Mouse (Mus musculus): ENCODE data around the gene Mllt10. TPM values are rescaled to one million over a fixed set of nuclear protein-coding genes. Genes with fewer than 3 reads are reported as not detected.

Mllt10 gene
- polyA plus RNA-seq, 1 experiment = 12.5 TPM

DNA sequence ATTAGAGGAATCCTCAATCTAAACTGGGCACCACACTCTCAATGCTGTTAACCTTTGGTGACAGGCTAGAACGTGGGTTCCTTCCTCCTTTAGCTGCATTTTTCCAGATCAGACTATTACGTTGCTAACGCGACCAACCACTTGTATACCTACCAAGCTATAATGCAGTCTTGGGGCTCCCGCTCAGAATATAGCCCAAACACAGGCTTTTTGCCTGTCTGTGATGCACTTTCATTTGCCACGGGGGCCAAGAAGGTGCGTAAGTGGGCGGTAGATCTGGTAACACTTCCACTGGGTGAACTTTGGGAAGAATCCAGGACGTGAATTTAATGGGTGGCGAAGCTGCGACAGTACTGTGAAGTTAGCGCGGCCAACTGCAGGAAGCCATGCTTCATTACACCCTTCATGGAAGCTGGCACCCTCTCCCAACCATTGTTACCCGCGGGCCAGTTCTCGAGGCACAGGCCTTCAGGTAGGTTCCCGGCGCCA lies 8.8 kb downstream of the Mllt10 start:
- Histone ChIP-seq H3K4me2 (ENCODE audit: low read depth) (peak overlapping the region; percentile 70), H3K36me3 (ENCODE audit: control insufficient read depth, insufficient read depth) (peaks cover 6% of the 10 kb centered on the region), H3K79me2 (ENCODE audit: control insufficient read depth, insufficient read depth) (peaks cover 36% of the 10 kb centered on the region), H3ac (ENCODE audit: control insufficient read depth, insufficient read length) (peak overlapping the region; percentile 69), H3K27me3 (ENCODE audit: control insufficient read depth, insufficient read depth, insufficient read length) (no peaks in the 10 kb centered on the region), H3K4me3 (peak overlapping the region; percentile 76)
- TF ChIP-seq CEBPB (IDR thresholded peaks at IDR 0.05; ENCODE audit: insufficient read depth, poor library complexity, severe bottlenecking) = no peak
- TF ChIP-seq POLR2AphosphoS2 (IDR thresholded peaks at IDR 0.05; ENCODE audit: insufficient read length, low read depth) = no peak
- no peak for TF ChIP-seq SRF (IDR thresholded peaks at IDR 0.05; ENCODE audit: control insufficient read depth, insufficient read length, low read depth)
- TF ChIP-seq REST (IDR thresholded peaks at IDR 0.05; ENCODE audit: insufficient read depth, insufficient read length) = no peak
- TF ChIP-seq USF1 (IDR thresholded peaks at IDR 0.05; ENCODE audit: low read depth) = no peak
- no peak for TF ChIP-seq MYOD1 (IDR thresholded peaks at IDR 0.05; ENCODE audit: control insufficient read depth in 1 of 3, insufficient read length in 2 of 3, low read depth in 2 of 3)
- TF ChIP-seq TCF3 (IDR thresholded peaks at IDR 0.05; ENCODE audit: insufficient read length, low read depth) = no peak
- no peak for TF ChIP-seq E2F4 (IDR thresholded peaks at IDR 0.05; ENCODE audit: insufficient read depth)
- TF ChIP-seq MYOG (IDR thresholded peaks at IDR 0.05; ENCODE audit: control insufficient read depth in 1 of 3, insufficient read depth in 1 of 3, insufficient read length in 2 of 3, low read depth in 2 of 3) = no peak
- TF ChIP-seq TCF12 (IDR thresholded peaks at IDR 0.05; ENCODE audit: insufficient read depth, poor library complexity, severe bottlenecking) = no peak
- TF ChIP-seq MAX (IDR thresholded peaks at IDR 0.05; ENCODE audit: low read depth) = no peak
- no peak for TF ChIP-seq POLR2A (IDR thresholded peaks at IDR 0.05; ENCODE audit: insufficient read length, low read depth)

GRCm38 (mm10) chr2:18064356-18064858 lies 9.4 kb downstream of the Mllt10 start:
- Histone ChIP-seq H3ac (ENCODE audit: control insufficient read depth, insufficient read length) (peak overlapping the region; percentile 69), H3K4me3 (peak overlapping the region; percentile 76), H3K27me3 (ENCODE audit: control insufficient read depth, insufficient read depth, insufficient read length) (no peaks in the 10 kb centered on the region), H3K79me2 (ENCODE audit: control insufficient read depth, insufficient read depth) (peaks cover 42% of the 10 kb centered on the region), H3K4me2 (ENCODE audit: low read depth) (peak overlapping the region; percentile 70), H3K36me3 (ENCODE audit: control insufficient read depth, insufficient read depth) (peaks cover 6% of the 10 kb centered on the region)
- TF ChIP-seq TCF12 (IDR thresholded peaks at IDR 0.05; ENCODE audit: insufficient read depth, poor library complexity, severe bottlenecking) (no peak), POLR2A (IDR thresholded peaks at IDR 0.05; ENCODE audit: insufficient read length, low read depth) (peak; percentile 86), E2F4 (IDR thresholded peaks at IDR 0.05; ENCODE audit: insufficient read depth) (peak; percentile 8), MYOG (IDR thresholded peaks at IDR 0.05; ENCODE audit: control insufficient read depth in 1 of 3, insufficient read depth in 1 of 3, insufficient read length in 2 of 3, low read depth in 2 of 3) (peak in 1 of 3 experiments; percentile 36), USF1 (IDR thresholded peaks at IDR 0.05; ENCODE audit: low read depth) (no peak), POLR2AphosphoS2 (IDR thresholded peaks at IDR 0.05; ENCODE audit: insufficient read length, low read depth) (peak; percentile 76), MYOD1 (IDR thresholded peaks at IDR 0.05; ENCODE audit: control insufficient read depth in 1 of 3, insufficient read length in 2 of 3, low read depth in 2 of 3) (peak in 1 of 3 experiments; percentile 18)

- Histone ChIP-seq H3K4me2 (ENCODE audit: low read depth) (peak overlapping the region; percentile 76), H3ac (ENCODE audit: control insufficient read depth, insufficient read length) (peak overlapping the region; percentile 69), H3K36me3 (ENCODE audit: control insufficient read depth, insufficient read depth) (peaks cover 6% of the 10 kb centered on the region), H3K27me3 (ENCODE audit: control insufficient read depth, insufficient read depth, insufficient read length) (no peaks in the 10 kb centered on the region), H3K4me3 (peak overlapping the region; percentile 76), H3K79me2 (ENCODE audit: control insufficient read depth, insufficient read depth) (peaks cover 49% of the 10 kb centered on the region)
- TF ChIP-seq POLR2AphosphoS2 (IDR thresholded peaks at IDR 0.05; ENCODE audit: insufficient read length, low read depth) (peak; percentile 65), MYOD1 (IDR thresholded peaks at IDR 0.05; ENCODE audit: control insufficient read depth in 1 of 3, insufficient read length in 2 of 3, low read depth in 2 of 3) (peak in 2 of 3 experiments; percentile 25 to 32), CEBPB (IDR thresholded peaks at IDR 0.05; ENCODE audit: insufficient read depth, poor library complexity, severe bottlenecking) (no peak), USF1 (IDR thresholded peaks at IDR 0.05; ENCODE audit: low read depth) (peak; percentile 45), POLR2A (IDR thresholded peaks at IDR 0.05; ENCODE audit: insufficient read length, low read depth) (peak; percentile 83), REST (IDR thresholded peaks at IDR 0.05; ENCODE audit: insufficient read depth, insufficient read length) (no peak), SRF (IDR thresholded peaks at IDR 0.05; ENCODE audit: control insufficient read depth, insufficient read length, low read depth) (no peak), TCF3 (IDR thresholded peaks at IDR 0.05; ENCODE audit: insufficient read length, low read depth) (no peak), MAX (IDR thresholded peaks at IDR 0.05; ENCODE audit: low read depth) (no peak), E2F4 (IDR thresholded peaks at IDR 0.05; ENCODE audit: insufficient read depth) (no peak), MYOG (IDR thresholded peaks at IDR 0.05; ENCODE audit: control insufficient read depth in 1 of 3, insufficient read depth in 1 of 3, insufficient read length in 2 of 3, low read depth in 2 of 3) (peak in 1 of 3 experiments; percentile 20), TCF12 (IDR thresholded peaks at IDR 0.05; ENCODE audit: insufficient read depth, poor library complexity, severe bottlenecking) (no peak)
Measured at GRCm38 (mm10) chr2:18064941-18065707, 10.1 kb downstream of the Mllt10 start.

DNA sequence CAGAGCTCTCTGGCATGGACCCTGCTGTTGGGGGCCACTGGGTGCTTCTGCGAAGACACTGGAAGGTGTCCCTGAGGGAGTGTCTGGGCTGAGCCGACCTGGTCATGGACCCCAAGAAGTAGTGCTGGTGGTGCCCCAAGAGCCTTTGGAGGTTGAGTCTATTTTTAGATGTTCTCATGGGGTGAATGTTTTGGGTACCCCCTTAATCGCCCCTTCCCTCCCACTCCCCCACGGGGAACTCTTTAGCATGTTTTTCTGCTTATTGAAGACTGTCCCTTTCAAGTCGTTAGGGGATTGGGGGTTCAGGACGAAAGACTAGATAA lies 10.6 kb downstream of the Mllt10 start:
- peaks cover 54% of the 10 kb centered on the region for H3K79me2 ChIP-seq (ENCODE audit: control insufficient read depth, insufficient read depth)
- peak overlapping the region; percentile 69 for H3ac ChIP-seq (ENCODE audit: control insufficient read depth, insufficient read length)
- H3K27me3 ChIP-seq (ENCODE audit: control insufficient read depth, insufficient read depth, insufficient read length) = no peaks in the 10 kb centered on the region
- no peak for TF ChIP-seq CEBPB (IDR thresholded peaks at IDR 0.05; ENCODE audit: insufficient read depth, poor library complexity, severe bottlenecking)
- no peak for TF ChIP-seq MAX (IDR thresholded peaks at IDR 0.05; ENCODE audit: low read depth)
- H3K36me3 ChIP-seq (ENCODE audit: control insufficient read depth, insufficient read depth) = peaks cover 6% of the 10 kb centered on the region
- peak overlapping the region; percentile 76 for H3K4me2 ChIP-seq (ENCODE audit: low read depth)
- H3K4me3 ChIP-seq = peak overlapping the region; percentile 76

All from myocyte (in vitro differentiated cells).